Mouse (Mus musculus) small intestine, adult 2 months (tissue): Measurements from ENCODE around the gene Gm11733.

ENCODE experiments used
- CTCF ChIP-seq: fragments of 200-500 bp; IDR thresholded peaks from 2 replicates; pipeline ENCODE4 v1.5.1; 2012; ENCODE audit warnings: low read depth, mild to moderate bottlenecking, control low read depth, inconsistent platforms, low read length, moderate library complexity, mixed read lengths; ENCODE audit not compliant: insufficient replicate concordance, insufficient read length; ENCODE audit errors: extremely low read depth
- POLR2A ChIP-seq: fragments of 200-500 bp; IDR thresholded peaks from 2 replicates; pipeline ENCODE4 v1.6.1; 2012; ENCODE audit warnings: low read depth, mild to moderate bottlenecking, control low read depth, inconsistent platforms, low read length, moderate library complexity

DNA sequence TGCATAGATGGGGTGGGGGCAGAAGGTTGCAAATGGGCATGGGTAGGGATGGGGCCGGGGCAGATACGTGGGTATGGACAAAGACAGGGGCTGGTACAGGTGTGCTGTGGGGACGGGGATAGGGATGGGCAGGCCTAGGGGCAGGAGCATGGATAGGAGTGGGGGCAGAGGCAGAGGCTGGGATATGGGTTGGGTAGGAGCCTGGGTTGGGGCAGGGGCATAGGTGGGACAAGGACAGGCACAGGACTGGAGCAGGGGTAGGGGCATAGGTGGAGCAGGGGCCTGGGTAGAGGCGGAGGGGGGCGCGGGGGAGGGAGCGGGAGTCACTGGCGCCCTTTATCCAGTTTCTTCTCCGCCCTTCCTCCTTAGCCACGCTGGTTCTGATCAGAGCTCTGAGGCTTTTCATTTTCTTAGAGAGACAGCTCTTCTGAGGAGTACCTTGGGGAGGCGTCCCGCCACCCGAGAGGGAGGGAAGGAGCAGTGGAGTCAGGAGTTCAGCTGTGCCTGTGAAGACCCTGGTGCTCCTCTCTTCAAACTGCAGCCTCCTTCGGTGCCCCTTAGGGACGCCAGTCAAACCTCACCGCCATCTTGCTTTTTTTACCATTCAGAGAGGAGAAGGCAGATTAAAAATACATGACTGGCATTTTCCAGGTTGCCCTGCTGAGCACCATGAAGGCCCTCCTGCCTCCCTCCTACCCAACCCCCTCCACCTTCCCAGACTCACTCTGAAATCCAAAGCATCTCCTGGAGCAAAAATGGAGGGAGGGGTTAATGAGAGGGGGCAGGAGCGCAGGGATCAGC is 7.4 kb downstream of the Gm11733 start:
- TF ChIP-seq POLR2A (no peak), CTCF (no peak)
